Mouse (Mus musculus): ENCODE measurements at regions not wholly inside any gene's neighbourhood (a gene's known extent, or its start where the extent isn't known, plus 50 kb on each side); places are given as distances from the start of the nearest gene placed in this dataset.

DNA sequence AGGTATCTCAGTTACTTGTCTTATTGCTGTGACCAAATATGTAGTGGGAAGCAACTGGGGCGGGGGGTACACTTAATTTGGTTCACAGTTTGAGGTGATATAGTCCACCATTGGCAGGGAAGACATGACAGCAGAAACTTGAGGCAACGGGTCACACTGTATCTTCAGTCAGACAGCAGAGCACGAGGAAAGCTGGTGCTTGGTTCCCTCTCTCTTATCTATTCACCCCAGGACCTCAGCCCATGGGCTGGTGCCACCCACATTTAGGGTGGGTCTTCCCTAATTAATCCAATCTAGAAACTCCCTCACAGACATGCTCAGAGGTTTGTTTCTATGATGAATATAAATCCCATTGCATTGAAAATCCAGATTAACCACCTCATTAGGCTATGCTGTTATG, 56.5 kb downstream of the Otud1 start:
- DNase-seq (ENCODE audit: low read depth, low spot score), result no peak

DNA sequence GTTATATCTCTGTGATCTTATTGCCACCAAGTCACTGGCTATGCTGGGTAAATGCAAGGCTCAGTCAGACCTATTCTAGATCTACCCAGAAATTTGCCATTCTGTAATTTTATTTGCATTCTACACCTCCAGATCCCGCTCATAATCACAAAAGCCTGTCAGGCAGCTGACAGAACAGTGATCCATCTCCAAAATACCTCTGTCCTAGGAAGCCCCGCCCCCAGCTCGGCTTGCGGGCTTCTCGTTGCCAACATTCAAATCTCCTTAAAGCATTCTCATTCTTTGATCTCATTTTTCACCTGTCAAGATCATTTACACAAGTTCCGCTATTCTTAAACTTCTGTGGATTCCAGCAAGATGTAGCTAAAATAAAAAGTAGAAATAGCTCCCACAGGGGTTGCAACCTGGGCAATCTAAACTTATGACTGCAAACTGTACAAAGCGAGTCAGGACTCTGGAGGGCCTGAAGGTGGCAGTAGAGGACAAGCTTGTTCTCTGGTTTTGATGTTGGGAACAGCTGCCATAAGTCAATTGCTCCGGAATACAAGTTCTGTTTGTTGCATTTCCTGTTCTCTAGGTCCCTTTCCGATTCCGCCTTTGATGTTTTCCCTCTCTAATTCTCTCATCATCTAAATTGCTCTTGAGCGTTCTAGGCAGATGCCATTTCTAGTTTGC, 58.1 kb downstream of the Otud1 start:
- DNase-seq (ENCODE audit: low read depth, low spot score), result peak; percentile 78

DNA sequence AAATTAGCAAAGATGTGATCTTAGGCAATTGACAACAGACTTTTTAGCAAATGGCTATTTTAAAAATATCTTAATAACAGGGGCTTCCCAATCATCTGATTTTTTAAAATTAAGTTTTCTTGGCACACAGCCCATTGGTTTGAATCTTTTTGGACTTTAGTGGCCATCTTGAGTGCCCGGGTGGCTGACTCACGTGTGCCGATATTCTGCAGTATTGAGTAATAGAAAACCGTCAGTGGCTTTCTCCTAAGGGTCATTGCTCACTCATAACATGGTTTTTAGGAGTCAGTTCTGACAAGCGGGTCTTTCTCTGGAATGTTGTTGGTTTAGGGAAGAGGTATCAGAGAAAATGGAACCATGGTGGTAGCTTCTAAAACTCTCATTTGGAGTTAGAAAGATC, 58.8 kb downstream of the Otud1 start:
- no peak for DNase-seq (ENCODE audit: low read depth, low spot score)

DNA sequence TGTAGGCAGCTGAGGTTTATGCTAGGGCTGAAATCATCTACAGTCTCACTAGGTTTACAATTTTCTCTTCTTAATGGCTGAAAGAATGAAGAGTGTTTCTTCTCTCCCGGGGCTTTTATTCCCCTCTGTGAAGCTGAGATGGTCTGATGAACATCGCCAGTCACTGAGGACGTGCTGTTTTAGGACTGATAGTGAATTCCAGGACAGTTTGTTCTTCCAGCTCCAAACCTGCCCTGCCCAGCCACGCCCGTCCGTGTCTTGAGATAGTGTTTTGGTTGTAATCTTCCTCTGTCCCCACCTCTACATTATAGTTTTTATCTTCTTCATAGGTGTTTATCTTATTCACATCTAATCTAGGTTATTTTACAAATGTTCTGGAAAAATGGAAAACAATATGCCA, 68.5 kb downstream of the Otud1 start:
- no peak for DNase-seq (ENCODE audit: low read depth, low spot score)

DNA sequence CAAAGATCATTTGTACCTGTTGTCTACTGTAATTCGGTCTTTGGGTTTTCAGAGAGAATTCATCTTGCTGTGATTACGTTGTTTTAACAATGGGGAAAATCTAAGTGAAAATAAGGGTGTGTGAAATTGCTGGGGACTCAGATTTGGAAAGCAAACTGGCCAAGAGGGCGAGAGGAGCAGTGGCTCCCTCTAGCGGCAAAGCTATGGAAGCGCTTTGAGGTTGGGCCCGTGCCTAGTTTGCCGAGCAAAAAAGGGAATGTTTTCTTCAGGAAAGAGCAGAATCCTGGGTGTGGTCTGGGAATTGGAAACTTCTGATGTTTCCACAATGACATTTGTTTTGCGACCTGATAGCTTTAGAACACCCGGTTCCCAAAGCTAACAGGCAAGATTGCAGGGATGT, 69.4 kb downstream of the Otud1 start:
- DNase-seq (ENCODE audit: low read depth, low spot score), result peak; percentile 44

DNA sequence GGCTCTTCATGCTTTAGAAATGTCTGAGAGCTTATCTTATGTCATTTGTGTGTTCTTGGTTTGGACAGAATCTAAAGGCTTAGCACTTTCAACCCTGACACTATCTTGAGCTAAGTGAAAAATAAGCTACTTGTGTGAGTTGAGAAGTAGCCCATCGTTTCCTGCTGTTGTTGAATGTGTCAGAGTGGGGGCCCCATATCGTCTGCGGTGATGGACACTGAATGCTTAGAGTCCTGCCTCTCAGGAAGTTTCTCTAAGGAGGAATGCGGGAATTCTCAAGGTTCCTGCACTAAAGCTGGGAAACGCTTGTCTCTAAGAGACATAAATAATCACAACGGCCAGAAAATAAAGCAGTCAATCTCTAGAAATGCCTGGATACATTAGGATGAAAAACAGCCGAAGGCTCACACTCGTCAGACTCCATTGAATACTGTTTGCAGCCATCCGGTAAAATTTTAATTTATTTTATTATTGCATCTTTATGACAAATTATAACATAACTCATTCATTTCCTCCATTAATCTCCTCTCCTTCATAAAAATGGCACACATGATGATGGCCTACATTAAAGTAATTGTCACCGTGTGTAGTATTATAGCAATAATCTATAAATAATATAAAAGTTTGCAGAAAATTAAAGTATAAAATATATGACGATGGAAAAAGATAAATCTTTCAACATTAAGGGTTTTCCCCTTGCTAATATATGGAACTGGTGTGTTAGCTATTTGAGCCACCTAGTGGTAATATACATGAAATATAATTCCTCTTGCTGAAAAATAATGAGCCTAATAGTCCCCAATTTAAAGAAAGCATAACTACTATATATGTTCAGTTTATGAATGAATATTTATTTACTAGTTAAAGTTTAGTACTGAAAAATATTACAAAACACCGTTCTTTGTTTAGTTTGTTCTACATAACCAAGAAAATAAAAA, 75.6 kb downstream of the Otud1 start:
- no peak for DNase-seq (ENCODE audit: low read depth, low spot score)

DNA sequence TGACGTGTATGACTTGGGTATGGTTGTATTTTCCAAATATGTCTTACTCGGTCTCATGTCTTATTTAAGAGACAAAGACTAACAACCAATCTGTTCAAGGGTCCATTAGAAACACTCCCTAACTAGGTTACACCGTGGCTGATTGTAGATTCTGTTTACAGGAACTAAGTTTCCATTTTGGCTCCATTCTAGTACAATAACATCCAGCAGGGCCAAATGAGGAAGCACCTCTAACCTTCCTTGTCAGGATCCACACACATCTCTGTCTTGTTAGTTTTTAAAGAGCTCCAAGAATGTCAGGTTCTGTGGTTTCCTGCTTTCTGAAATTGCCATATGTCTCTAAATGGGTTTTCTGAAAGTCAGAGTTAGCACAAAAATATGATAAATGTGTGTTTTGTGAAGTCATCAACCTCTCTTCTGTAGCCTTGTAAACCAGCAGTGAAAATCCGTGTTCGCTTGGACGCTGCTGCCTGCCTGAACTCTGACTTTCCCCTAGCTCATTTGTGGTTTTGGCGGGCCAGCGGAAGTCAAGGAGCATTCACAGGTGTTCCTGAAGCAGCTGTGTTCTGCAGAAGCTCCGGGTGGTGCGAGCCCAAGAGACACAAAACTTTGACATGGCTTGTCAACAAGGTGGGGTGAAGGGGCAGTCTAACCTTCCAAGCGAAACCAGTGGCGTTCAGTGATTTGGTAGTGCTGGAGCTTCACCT, 76.8 kb downstream of the Otud1 start:
- no peak for DNase-seq (ENCODE audit: low read depth, low spot score)

DNA sequence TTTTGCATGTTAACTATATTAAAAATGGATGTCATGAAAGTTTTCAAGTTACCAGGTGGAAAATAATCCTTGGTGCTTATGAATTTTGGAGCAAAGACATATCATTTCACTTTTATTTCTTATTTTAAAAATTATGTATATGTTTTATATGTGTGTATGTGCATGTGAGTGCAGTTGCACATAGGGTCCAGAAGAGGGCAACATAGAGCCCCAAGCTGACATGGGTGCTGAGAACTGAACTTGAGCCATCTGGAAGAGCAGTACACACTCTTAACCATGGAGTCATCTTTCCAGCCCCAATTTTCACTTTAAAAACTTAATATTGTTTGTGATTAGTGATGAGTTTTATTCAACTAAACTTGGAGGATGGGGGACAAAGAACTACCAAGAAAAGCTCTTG, 84.0 kb downstream of the Otud1 start:
- DNase-seq (ENCODE audit: low read depth, low spot score), result no peak

DNA sequence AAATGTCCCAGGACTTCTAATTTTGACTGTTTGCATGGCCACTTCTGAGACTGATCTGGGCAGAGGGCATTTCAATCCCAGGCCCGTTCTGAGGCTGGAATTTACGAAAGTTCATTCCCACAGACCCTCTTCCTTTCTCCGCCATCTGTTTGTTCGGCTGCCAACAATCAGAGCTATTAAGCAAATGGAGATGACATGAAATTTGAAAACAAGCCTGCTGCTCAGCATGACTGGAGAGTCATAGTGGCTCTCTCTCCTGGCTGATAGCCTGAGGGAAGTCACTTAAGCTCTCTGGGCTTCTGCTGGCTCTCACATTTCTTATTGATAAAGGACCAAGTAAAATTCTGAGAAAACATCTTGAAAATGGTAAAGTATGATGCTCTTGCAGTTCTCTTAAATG, 85.9 kb downstream of the Otud1 start:
- peak; percentile 4 for DNase-seq (ENCODE audit: low read depth, low spot score)

DNA sequence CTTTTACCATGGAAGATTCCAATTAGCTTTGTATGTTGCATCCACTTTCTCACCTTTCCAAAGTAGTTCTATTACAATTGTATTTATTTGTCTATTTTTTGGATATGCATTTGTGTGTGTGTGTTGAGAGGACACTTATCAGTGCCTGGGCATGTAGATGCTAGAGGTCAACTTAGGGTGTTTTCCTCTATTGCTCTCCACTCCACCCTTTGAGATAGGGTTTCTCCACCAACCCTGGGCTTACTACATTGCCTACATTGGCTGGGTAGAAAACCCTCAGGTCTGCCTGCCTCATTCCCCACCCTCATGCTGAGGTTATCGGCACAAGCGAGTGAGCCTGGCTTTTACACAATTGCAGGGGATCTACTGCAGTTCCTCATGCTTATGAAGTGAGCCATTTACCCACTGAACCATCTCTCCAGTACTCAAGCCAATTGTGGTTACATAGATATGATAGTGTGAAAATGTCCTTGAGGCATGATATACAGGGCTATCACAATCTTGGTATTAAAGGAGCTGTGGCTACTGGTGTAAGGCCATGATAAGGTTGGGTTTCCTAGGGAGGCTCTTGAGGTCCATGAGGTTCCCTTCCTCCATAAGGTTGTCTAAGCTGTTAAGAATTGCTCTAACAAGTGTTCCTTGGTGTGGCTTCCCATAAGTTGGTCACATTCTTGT, 87.6 kb downstream of the Otud1 start:
- DNase-seq (ENCODE audit: low read depth, low spot score), result no peak

DNA sequence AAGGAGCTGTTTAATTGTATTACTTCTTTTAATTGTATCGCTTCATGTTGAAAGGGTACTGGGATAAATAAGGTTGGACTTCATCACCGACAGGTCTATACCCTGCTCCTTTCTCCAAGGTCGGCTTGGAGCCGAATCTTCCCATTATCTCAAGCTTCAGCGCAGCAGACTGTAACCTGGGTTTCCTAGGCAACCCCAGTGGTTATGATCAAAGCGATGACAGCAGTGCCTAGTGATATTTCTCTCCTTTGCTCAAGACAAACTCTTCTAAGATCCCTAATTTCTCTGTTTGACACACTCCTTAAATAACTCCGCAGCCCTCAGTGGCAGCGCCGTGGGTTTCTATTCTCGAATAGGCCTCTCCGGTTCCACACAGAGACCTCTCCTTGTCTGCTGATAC, 95.2 kb downstream of the Otud1 start:
- DNase-seq (ENCODE audit: low read depth, low spot score), result no peak

DNA sequence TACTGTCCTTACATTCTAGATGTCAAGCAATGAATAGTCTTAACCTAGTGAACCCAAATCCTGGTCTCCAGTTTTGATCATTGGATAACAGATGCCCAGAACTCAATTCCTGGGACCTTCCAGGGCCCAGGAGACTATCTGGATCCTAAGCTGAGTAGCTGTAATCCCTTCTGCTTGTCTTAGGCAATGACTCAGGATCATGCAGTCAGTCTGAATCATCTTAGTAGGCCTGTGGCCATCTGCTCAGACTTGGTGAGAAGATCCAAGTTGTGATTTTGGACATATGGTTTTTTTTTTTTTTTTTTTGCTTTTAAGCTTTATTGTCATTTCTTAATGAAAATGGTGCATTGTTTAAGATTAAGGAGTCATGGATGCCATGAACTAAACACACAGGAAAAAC, 95.9 kb downstream of the Otud1 start:
- DNase-seq (ENCODE audit: low read depth, low spot score), result no peak

DNA sequence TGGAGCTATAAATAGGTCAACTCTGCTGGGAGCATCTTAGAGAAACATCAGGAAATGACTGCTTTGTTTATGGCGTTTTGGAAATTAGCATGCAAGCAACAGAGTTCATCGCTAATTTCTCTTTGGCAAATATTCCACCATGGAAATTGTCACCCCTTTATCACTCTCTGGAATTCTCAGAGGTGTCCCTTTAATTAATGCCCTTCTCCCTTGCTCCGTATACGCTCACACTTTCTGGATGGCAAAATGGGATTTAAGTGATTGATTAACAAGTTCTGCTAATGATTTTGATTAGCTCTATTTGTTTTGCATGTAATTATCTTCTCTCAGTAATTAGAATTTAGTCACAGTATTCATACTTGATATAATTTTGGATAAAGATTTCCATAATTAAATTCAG, 100.4 kb downstream of the Otud1 start:
- DNase-seq (ENCODE audit: low read depth, low spot score), result no peak

DNA sequence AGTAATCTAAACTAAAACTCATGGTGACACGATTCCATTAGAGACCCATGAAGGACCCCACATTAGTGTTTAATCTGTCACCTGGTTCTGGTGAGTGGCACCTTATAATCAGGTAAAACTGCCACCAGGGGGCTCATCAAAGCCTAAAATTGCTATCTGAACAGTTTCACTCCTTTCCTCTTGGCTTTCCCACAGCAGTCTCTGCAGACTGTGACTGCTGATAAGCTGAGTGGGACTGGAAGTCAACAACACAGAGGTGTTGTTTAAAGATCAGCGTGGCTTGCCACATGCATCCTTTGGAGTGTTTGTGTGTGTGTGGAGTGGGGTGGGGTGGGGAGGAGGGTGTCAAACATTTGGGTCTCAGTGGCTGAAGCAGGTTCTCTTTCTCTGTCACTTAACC, 101.6 kb downstream of the Otud1 start:
- DNase-seq (ENCODE audit: low read depth, low spot score), result peak; percentile 5

DNA sequence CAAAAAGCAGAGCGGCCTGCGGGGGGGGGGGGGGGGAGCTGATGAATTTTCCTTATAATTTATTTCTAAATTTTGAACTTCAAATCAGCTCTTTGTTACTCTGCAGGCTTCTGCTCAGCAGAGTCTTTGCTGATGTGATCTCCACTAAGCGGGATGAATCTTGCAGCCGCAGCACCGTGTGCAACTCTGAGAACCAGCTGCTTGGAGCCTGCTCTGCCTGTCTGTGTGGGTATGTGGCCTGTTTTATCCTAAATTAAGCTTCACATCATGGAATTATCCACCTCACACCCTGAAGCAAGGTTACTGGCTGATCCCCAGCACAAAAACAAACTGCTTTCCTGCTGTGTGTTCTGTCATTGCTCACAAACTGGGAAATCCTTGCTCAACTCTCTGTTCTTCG, 102.0 kb downstream of the Otud1 start:
- no peak for DNase-seq (ENCODE audit: low read depth, low spot score)

DNA sequence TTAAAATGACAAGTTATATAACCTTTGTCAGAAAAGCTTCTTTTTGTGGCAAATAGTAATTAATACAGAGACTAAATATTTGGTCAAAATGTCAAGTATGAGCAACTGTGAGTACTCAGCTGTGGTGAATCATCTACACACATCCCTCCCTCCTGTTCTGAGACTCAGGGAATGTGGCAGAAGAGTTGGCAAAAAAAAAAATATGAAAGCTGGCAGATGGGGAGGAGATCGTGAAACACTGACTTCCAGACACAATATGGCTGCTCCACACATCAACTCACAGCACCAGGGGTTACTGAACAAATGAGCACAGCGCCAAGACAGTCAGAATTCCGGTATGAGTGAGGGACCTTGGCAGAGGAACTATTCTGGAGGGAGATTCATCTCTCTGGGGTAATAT, 105.4 kb downstream of the Otud1 start:
- DNase-seq (ENCODE audit: low read depth, low spot score), result no peak

DNA sequence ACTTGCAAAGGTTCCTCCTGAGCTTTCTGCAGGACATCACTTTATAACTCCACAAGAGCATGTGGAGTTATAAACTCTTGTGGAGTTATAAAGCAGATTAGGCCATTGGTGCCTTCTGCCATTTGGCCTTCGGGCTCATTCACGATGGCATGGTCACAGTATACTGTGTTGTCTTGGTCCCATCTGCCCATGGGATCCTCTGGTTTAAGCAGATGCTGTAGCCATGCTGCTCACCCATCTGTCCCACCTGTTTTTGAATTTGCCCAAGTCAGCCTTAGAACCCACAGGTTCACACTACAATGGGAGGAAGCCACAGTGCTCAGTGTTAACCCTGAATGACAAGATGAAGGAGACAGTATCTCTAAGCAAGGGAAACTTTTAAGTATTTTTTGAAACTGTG, 124.7 kb upstream of the Etl4 start:
- no peak for DNase-seq (ENCODE audit: low read depth, low spot score)

DNA sequence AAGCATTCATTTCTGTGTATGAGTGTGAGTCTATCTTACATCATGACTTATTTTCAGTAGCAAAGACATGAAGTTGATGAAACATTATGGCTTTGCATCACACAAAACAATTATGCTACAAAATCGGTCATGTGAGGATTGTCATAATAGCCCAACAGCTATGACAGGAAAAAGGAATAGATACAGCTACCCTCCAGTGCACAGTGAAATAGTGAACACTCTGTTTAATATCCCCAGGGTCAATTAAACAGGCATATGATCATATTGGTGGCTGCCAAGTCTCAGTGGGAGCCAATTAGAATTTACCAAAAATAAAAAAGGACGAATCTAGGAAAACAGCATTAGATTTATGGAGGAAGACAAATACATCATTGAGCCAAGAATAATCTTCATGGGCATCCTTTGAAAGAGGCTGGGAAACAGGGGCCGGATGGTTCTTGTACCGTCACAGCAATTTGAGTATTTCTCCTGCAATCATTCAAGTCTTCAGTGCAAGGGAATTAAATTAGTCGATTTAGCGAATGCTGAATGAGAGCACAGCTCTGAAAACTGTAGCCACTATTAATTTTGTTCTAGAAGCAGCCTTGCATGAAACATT, 123.8 kb upstream of the Etl4 start:
- DNase-seq (ENCODE audit: low read depth, low spot score), result no peak

DNA sequence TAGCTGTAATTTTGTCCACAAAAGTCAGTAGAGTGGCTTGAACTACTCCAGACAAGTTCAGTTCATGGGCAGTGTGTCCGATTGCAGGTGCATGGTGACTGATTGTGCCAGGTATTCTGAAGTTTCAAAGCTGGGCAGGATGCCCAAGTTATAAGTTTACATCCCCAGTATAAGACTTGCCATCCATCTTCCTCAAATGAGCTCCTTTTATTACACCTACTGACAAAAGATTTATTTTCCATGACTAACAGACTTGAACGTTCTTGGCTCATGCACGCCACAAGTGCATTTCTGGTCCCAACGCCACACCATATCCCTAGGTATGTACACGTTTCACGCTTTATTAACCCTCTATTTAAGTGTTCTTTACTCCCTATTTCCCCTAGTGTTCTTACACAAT, 117.4 kb upstream of the Etl4 start:
- no peak for DNase-seq (ENCODE audit: low read depth, low spot score)

DNA sequence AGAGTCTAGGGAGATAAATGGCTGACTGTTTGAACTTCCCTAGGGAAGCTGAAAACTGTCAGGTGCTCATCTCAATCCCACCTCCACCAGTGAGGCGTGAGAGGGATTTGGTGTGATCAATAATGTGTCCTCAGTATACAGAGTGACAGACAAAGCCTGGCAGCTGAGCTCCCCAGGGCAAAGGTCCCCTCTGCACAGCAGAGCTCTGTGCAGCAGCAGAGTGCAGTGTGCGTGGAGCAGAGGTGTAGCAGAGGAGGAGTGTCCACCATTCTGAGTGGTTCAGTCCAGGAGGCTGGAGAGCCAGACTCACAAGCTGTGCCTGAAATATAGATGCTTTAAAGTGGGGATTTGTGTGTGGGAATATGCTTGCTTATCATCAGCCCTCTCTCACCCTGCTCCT, 112.8 kb upstream of the Etl4 start:
- peak; percentile 15 for DNase-seq (ENCODE audit: low read depth, low spot score)
